Mouse (Mus musculus) cerebellum, postnatal 14 days (tissue): ENCODE measurements around the gene Tbl3.

ENCODE experiments used
- DNase-seq, 2 experiments: peaks; one replicate each; pipeline ENCODE4 v3.0.0; 2021; ENCODE audit warnings: mixed read lengths in 2 of 2

Tbl3 gene

DNA sequence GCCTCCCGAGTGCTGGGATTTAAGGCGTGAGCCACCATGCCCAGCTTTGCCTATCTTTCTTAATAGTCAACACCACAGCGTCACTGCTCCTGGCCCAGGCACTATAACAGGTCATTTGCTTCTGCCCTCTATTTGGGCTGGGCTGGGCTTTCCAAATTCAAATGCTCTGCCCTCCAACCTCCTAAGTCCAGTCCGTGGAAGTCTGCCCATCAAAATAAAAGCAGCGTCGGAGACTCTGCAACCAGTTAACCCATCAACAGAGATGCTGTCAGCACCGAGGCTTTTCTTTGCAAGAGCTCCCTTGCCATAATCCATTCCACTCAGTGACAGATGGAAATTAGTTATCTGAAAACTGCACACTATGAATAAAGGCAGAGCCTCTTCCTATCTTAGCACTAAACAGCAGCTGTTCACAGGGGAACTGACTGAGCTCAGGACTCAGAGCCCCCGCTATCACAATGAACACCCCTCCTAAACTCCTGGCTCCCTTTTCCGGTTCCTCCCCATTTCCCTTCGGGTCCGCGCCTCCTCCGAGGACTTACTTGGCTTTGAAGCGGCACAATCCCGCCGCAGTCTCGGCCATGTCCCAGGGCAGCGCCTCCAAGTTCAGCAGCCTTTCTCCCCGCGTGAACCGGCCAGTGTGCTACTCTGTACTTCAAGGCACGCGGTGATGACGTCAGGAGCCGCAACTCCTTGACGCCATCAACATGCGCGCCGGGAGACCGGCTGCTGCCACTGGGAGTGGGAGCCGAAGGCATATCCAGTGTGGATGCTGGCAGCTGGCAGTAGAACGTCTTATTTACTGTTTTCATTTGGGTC is at the start of gene Tbl3:
Tbl3 (minus strand) TSS at position 679 of the 819 bp plus-strand sequence.
- DNase-seq: peak; percentile 97

DNA sequence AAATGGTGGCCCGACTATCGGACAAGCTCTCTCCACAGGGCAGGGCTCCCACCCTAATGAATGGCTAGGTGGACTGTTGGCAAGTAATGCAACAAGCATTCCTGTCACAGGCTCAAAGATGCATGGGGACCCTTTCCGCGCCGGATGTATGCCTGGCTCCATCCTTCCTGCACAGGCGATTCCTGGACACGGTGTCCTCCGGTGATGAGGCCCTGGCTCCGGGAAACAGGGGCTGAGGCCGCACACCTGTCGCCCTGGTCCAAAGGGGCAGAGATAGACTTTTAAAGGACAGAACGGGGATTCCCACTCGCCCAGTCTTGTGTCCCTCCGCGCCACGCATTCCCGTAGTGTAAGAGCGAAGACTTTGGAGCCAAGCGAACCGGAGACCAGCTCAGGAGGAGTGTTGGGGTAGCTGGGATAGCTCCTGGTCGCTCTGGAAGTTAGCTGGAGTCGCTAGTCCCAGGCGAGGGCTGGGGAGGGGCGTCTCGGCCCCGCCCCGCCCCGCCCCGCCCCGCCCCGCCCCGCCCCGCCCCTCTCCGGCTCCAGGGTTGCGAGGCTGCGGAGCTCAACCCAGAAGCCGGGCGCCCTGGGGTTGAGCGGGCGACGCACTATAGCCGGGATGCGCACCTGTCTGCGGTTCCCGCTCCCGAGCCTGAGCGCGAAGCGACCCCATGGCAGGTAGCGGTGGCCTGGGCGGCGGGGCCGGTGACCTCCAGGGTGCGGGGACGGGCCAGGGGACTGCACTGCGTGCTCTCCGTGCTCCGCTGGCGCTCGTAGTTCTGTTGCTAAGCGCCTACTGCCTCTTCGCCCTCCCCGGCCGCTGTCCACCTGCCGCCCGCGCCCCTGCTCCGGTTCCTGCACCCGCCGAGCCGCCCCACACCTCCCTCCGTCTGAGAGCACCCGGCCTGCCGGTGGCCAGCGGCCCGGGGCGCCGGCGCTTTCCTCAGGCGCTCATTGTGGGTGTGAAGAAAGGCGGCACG is 45.2 kb upstream of the Tbl3 start, which contains the start of gene Hs3st6:
Hs3st6 (plus strand) TSS at position 574 of the 980 bp plus-strand sequence.
- DNase-seq: no peak

DNA sequence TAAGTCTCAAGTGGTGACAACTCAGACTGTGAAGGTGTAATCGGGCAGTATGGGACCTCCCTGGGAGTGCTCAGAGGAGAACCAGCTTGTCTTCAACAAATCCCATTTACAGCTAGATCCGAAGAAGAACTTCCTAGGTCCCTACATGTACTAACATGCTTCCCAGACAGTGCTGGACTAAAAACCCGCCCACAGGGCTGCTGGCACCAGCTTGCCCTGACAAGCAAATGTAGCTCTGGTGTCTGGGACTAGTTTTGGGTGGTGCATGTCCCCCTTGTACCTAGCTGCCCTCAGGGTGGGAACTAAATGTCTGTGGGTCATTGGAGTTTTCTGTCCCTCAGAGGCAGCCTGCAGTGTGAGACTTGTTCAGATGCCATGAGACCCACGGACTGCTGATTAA is 44.1 kb upstream of the Tbl3 start:
- DNase-seq: no peak

DNA sequence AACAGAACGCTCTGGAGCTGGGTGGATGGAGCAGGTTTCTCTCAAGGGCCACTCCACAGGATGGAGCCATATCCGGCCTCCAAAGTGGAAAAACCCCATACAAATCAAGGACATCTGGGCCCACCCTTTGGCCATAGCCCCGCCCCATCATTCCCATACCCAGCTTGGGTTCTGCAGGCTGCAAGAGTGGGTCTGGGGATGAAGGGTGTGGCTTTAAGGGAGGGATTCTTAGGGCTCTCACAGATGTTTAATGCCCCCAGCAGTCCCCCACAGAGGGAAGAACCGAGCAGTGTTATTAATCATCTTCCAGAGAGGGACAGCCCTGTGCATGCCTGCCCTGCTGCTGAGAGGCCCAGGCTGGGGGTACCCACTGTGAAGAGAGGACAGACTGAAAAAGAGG is 39.5 kb upstream of the Tbl3 start:
- DNase-seq: no peak

DNA sequence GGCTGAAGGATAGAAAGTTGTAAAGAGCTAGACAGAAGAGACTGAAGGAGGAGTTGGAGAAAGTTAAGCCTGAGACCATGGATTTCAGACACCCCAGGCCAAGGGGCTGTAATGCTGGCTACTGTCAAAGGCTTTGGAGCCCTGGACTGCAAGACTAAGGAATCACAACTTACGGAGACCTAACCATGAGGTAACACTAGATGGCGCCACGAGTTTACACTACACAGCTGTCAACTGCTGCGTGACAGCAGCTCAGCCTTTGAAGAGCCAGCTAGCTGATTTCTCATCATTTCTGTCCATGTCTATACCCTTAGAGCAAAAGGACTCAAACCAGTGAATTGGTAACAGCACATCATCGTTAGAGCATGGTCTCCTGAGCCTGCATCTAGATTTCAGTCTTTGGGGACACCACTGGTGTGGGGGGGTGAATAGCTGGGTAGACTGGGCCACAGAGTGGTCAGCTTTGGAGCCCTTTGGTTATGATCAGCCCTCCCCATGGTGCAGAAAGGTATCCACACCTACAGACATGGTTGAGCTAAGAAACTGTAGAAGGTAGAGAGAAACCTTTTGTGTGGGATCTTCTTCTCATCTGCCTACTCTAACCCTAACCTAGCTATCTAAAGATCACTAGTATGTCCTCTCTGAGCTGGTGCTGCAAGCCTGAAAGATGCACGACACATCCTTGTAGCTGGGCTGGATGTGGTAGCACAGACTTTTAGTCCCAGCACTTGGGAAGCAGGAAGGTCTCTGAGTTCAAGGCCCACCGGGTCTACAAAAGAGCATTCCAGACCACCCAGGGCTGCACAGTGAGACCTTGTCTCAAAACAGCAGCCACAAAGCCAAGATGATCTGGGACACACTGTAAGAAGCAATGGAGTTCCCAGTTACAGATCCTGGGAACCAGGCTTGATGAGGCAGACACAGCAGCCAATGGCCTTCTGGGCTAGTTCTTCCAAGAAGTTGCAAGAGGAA is 38.4 kb upstream of the Tbl3 start:
- DNase-seq: peak; percentile 81 to 88

DNA sequence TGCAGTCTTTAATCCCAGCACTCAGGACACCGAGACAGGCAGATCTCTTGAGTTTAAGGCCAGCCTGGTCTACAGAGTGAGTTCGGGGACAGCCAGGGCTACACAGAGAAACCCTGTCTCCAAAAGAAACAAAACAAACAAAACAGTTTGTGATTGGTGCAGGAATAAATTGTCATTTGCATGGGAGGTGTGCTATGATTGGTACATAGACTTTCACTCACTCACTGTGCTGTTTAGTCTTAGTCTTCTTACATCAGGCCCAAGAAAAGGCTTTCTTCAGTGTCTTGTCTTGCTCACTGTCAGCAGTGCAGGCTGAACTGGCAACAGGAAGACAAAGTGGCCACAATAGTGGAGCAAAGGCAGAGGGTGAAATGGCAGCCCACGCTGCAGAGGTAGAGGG is 36.9 kb upstream of the Tbl3 start:
- no peak for DNase-seq

DNA sequence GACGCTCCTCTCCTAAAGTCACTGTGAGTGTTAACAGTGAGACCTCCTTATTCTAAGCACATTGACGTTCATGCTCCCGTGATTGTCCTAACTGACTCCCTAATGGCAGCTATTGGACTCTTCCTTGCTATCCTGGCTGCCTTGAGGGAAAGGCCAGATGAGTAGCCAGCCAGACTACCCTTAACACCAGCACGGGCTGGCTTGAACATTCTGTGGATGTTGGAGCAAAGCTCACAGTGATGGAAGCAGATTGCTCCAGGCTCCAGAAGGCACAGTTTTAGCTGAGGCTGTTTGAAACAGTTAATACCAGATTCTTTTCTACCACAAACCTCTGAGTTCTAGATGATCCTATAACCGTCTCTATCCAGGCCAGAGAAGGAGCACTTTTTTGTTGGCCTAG is 36.4 kb upstream of the Tbl3 start:
- no peak for DNase-seq

DNA sequence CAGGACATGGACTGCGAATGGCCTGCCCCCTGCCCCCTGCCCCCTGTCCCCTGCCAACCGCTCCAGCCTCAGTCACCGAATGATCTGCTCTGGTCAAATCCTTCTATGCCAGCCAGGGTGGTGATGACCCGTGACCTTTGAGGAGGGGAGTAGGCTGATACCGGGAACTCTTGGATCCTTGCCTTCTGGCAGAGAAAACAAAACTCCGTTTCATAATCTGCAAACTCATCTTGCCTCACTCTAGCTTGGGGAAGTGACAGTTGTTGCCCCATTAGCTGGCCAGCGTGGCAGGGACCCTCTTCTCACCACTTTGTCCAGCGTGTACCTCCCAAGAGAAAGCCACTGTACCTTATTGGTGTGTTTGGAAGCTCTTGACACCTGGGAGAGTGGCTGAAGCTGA is 34.8 kb upstream of the Tbl3 start:
- DNase-seq: no peak

DNA sequence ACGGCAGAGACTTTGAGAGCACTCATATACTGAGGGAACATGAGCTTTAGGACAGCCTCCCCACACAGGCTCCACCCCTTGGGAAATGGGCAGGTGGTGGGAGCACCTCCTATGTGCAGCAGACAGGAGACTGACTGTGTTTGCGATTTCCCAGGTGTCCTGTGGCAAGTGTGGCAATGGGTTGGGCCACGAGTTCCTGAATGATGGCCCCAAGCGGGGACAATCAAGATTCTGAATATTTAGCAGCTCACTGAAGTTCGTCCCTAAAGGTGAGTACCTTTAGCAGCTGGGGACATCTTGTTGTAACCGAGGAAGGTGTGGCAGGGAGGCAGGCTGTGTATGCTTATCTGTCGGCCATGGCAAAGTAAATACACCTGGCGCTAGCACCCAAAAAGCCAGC is 32.5 kb upstream of the Tbl3 start:
- DNase-seq: no peak

DNA sequence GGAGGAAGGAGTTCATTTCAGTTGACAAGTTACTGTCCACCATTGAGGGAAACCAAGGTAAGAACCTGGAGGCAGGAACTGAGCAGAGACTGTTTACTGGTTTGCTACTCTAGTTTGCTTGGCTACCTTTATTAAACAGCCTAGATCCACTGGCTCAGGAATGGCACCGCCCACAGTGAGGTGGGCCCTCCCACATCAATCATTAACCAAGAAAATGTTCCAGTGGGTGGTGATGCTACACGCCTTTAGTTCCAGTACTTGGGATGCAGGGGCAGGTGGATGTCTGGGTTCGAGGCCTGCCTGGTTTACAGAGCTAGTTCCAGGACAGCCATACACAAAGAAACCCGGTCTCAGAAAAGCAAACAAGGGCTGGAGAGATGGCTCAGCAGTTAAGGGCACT is 30.8 kb upstream of the Tbl3 start:
- DNase-seq: no peak

DNA sequence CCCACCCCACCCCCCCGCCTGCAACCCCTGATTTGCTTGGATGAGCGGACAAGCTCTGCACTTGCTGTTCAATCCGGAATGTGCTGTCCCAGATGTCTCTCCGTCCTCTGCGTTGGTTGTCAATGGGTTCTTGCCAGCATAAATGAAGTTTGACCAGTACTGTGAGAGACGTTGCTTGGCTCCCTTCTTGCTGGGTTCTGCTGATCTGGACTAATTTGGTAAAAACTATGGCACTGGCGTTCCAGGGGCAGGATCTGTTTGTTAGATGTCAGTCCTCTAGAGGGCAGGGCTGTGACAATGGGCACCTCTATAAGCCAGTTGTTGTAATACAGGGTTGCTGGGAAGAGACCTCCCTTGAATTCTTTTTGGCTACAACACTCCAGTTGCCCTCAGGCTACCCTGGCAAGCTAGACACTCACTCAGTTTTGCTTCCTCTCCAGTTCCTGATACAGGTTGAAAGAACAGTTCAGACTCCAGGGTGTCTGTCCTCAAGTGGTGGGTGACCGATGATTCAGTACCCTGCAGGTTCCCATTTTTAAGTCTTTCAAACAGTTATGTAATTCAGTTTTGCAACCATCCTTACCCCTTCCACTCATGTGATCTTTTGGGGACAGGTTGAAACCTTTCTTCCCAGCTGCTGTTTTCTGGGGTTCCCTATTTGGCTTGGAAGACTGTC is 29.8 kb upstream of the Tbl3 start:
- DNase-seq: no peak

DNA sequence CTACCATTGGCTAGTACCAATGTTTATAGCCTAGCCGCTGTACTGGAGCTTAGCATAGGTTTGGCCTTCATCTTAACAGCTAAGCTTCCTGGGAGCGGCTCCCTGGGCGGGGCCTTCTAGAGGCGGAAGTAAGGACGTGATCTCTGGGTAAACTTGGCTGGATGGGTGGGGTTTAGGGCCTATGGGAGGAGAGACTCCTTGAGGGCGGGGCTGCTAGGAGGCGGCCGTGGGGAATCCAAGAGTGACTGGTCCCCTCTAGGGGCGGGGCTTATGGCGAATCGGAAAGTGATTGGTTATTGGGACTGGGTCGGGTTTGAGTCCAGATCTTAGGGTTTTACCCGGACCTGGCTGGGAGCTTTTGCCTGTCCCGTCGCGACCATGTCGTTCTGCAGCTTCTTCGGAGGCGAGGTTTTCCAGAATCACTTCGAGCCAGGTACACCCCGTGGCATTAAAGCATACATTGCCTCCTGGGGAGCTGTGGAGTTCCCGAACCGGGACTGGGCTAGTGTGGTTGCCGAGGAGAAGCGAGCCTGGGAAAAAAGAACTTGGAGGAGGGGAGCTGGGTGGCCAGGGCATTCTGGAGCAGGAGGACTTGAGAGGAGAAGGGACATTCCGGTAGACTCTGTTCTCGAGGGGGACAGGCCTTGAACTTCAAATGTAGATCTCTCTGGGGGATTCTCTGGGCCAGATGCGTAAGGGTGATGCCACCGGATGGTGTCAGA is 29.0 kb upstream of the Tbl3 start, which contains the start of gene Msrb1:
Msrb1 (plus strand) TSS at position 313 of the 722 bp plus-strand sequence.
- DNase-seq: peak; percentile 92

DNA sequence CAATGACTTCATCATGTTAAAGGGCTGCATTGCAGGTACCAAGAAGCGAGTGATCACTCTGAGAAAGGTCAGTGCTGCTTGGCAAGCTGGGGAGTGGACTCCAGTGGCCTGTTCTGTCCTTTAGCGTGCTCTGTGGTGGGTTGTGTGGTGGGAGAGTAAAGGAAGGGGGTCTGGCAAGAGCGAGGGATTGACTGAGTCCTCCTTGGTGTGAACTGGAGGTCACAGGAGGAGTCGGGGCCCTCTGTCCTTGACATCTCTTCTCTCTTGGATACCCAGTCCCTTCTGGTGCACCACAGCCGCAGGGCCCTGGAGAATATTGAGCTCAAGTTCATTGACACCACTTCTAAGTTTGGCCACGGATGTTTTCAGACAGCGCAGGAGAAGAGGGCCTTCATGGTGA is 28.0 kb upstream of the Tbl3 start:
- no peak for DNase-seq

DNA sequence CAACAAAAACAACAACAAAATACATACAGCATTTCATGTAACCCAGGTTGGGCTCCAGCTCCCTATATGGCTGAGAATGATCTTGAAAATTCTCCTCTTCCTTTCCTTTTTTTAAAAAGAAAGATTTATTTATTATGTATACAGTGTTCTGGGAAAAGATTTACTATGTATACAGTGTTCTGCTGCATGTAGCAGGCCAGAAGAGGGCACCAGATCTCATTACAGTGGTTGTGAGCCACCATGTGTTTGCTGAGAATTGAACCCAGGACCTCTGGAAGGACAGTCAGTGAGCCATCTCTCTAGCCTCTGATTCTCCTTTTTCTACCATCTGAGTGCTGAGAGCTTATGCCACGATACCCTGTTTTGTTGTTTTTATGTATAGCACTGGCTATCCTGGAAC is 27.1 kb upstream of the Tbl3 start:
- no peak for DNase-seq

DNA sequence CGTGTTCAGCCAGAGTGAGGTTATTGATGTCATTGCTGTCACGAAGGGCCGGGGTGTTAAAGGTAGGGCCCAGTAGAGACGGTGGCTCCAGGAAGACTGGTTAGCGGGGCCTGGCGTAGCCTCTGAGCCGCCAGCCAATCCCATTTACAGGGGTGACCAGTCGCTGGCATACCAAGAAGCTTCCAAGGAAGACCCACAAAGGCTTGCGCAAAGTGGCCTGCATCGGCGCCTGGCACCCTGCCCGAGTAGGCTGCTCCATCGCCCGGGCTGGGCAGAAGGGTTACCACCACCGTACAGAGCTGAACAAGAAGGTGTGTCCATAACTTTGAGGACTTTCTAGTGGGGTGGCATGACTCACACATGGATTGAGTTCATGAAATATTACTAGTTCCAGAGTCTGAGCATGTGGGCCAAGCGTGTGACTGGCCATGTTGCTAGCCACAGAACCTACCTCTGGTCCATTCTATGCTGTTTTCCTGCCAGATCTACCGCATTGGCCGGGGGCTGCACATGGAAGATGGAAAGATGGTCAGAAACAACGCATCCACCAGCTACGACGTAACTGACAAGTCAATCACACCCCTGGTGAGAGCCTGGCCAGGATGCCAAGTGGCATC is 26.1 kb upstream of the Tbl3 start:
- no peak for DNase-seq

DNA sequence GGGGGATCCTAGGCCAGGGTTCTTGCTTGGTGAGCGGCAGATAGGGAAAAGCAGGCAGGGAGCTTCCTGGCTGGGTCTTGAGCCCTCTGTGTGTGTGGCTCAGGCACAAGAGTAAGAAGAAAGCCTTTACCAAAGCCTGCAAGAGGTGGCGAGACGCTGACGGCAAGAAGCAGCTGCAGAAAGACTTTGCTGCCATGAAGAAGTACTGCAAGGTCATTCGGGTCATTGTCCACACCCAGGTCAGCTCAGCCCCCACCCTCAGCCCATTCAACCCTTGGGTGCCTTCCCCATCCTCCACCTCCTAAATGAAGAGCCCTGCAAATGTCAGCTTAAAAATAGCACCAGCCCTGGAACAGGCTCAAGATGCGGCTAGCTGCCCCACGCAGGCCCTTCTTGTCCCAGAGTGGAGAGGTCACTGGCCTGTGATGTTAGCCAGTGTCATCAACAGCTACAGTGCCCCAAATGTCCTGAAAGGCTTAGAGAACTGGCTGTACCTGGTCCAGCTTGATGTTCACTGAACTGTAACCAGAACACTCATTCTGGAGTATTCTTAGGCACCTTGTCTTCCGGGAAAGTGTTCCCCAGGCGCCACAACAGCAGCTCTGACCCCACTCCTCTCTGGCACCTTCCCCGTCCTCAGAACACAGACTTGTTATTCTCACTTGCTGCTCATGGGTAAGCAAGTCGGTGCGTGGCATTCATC is 24.9 kb upstream of the Tbl3 start:
- DNase-seq: no peak

DNA sequence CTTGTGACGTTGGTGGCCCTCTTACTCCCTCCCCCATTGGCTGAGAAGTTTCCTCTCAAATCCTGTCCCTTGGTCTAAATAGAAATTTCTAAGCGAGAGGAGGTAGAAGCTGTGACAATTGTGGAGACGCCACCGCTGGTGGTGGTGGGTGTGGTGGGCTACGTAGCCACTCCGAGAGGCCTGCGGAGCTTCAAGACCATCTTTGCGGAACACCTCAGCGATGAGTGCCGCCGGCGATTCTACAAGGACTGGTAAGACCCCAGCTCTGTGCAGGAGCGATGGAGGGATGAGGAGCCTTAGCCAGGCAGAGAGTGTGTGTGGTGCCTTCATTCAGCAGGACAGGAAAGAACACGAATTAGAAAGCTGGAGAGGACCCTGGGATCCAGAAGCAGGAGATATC is 23.3 kb upstream of the Tbl3 start:
- no peak for DNase-seq

DNA sequence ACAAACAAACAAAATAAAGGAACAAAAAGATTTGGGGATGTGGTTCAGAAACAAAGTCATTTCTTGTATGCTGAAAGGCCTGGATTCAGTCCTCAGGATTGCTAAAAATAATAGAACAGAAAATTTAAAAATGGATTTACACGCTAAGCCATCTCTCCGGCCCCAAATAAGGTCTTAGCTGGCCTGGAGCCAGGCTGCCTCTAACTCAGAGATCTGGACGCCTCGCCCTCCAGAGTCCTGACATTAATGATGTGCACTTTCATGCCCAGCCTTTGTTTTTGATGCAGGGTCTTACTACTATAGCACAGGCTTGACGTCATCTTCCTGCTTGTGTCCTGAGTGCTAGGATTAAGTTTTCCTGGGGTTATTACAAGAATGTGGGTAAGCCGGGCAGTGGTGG is 21.6 kb upstream of the Tbl3 start:
- DNase-seq: no peak

DNA sequence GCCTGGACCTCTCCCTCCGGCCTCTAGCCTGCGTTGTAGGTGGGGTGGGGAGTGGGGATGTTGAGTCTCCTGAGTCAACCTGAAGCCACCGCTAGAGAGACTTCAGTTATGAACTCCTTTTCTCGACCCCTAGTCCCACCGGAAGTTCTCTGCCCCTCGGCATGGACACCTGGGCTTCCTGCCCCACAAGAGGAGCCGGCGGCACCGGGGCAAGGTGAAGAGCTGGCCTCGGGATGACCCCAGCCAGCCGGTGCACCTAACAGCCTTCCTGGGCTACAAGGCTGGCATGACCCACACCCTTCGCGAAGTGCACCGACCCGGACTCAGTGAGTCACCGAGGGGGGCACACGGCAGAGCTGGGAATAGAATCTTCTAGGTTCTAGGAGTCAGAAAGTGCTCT is 20.7 kb upstream of the Tbl3 start:
- no peak for DNase-seq

DNA sequence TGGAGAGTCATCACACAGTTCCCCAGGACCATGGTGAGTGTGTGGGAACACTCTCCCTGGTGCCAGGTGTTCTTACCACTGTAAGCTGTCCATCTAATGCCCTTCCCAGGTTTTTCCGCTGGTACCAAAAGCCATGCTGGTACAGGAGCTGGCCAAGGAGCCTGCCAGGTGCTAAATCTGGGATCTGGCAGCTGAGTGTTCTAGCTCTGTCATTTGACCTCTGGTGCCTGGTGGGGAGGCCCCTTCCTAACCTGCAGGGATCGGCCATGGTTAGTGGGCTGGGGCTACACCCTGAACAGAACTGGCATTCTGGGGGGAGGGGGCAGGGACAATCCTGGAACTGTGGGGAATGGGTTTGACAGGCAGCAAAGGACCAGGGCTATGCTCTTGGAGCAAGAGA is 20.2 kb upstream of the Tbl3 start, which contains the start of gene Rpl3l:
Rpl3l (plus strand) TSS at position 203 of the 400 bp plus-strand sequence.
- no peak for DNase-seq
